Mouse (Mus musculus) macrophage (primary cell): ENCODE measurements around the gene Tmem209. TPM values are rescaled to one million over a fixed set of nuclear protein-coding genes. Genes with fewer than 3 reads are reported as not detected.

Experiments
- H3K27ac ChIP-seq: fragments of 350-480 bp; formaldehyde crosslinking; 2 replicates; pipeline ENCODE4 v1.9.0; 2021
- H3K36me3 ChIP-seq: fragments of 350-480 bp; formaldehyde crosslinking; 2 replicates; pipeline ENCODE4 v1.9.0; 2021; ENCODE audit errors: inconsistent target
- H3K4me3 ChIP-seq: fragments of 350-480 bp; formaldehyde crosslinking; 2 replicates; pipeline ENCODE4 v1.9.0; 2021; ENCODE audit errors: inconsistent target
- H3K79me2 ChIP-seq: fragments of 350-480 bp; formaldehyde crosslinking; 2 replicates; pipeline ENCODE4 v1.9.0; 2021; ENCODE audit errors: inconsistent target
- WGBS: methylation state at CpG from one replicate; pipeline ENCODE4 v1.1.7; 2026; ENCODE audit warnings: inconsistent platforms; ENCODE audit not compliant: missing documents; 5-methylcytosine and 5-hydroxymethylcytosine counted together
- polyA plus RNA-seq: library from polyadenylated mRNA; stranded (reverse); fragments of 250-400 nt; gene quantifications from 3 replicates; pipeline ENCODE4 v1.2.4, GENCODE M21; 2018; ENCODE audit warnings: inconsistent platforms
- total RNA-seq, 78 experiments: library from RNA; depleted of rRNA; stranded (reverse); fragments of 250-400 nt; gene quantifications; 1 replicate in 9 of 78; 2 replicates in 24 of 78; 3 replicates in 43 of 78; 4 replicates in 2 of 78; pipeline ENCODE4 v1.2.4; 2018; ENCODE audit warnings: inconsistent platforms in 56 of 78

Gene Tmem209
- 10 to 100 TPM in 22 of 26 experiments, 1 to 10 TPM in 4; 5.4 to 60.0 (median 27.1) TPM for total RNA-seq (2018; cell fraction: chromatin; rRNA removed)
- 10 to 100 TPM; 12.1 to 36.9 (median 20.6) TPM for total RNA-seq (2018; cell fraction: cytosol; rRNA removed)
- 10 to 100 TPM in 22 of 26 experiments, 1 to 10 TPM in 4; 7.7 to 56.1 (median 31.0) TPM for total RNA-seq (2018; cell fraction: nucleus; rRNA removed)
- 16.3 to 23.2 TPM (median 16.4 TPM) in 3 replicates for polyA plus RNA-seq

DNA sequence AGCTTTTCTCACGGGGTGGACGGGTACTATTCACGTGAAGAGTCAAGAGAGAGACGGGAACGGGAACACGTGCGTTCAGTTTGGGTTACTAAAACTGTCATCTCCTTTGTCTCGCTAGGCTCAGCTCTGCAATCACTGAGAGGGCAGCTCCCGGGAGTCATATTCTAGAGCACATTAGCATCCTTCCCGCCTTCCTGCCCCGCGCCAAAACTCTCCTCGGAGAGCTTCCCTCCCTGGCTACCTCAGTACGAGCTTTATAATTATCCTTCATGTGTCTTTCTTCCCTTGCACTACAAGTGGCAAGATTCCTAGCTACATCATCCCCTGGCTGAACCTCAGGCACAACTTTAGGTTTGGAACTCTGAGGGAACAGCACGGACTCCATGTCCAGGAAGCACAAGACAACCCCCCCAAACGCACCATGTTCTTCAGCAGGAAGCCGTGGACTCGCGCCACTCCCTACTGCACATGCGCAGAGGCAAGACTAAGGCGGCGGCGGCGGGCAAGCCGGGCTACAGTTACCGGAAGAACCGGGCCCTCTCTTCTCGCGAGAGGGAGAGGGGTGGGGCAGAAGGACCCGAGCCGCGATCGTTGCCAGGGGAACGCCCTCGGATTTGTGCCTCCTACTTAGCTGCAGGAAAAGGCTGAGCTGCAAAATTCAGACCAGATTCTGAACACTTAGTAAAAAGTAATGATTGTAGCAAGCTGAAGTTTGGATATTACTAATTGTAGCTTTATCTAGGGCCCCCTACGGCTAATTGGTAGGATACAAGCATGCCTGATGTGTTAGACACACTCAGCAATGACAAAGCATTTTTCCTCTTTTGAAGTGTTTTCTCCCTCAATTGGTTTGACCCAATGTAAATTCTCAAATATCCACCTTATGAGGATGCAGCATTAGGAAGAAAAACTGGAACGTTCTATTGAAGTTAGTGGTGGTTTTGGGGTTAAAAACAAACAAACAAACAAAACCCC lies at the start of gene Tmem209, which contains the start of gene Ssmem1:
Tmem209 (minus strand) TSS at position 519 of the 975 bp plus-strand sequence.
Ssmem1 (plus strand) TSS at position 585 of the 975 bp plus-strand sequence.
- Histone ChIP-seq H3K4me3 (peak within 1 kb of the TSS; percentile 96), H3K36me3 (peaks cover 16% of the 10 kb centered on the region; the same call in 1 of the 2 replicates), H3K27ac (peak within 1 kb of the TSS; percentile 90), H3K79me2 (no peaks in the 10 kb centered on the region)
- WGBS = under 1% methylated on average over 37 of the region's 37 CpGs

DNA sequence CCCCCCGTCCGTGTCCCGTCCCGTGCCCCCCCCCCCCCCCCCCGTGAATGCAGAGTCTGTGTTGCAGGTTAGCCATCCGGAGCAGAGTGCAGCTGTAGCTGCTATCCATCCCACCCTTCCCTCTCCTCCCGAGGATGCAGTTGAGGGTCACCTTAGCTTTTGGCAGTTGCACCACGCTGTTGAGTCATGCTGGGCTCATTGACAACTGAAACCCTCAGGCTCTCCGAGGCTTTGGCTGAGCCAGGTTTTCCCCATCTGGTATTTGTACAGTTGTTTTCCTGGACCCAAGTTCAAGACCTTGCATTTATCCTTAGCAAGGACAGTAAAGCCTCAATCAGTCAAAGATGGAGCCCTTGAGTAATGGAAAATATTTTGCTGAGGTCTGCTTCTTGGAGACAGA lies 46.5 kb upstream of the Tmem209 start:
- Histone ChIP-seq H3K36me3 (no peaks in the 10 kb centered on the region), H3K79me2 (no peaks in the 10 kb centered on the region), H3K27ac (no peak overlapping the region), H3K4me3 (no peak overlapping the region)
- WGBS = 23% methylated on average over 8 of the region's 9 CpGs

DNA sequence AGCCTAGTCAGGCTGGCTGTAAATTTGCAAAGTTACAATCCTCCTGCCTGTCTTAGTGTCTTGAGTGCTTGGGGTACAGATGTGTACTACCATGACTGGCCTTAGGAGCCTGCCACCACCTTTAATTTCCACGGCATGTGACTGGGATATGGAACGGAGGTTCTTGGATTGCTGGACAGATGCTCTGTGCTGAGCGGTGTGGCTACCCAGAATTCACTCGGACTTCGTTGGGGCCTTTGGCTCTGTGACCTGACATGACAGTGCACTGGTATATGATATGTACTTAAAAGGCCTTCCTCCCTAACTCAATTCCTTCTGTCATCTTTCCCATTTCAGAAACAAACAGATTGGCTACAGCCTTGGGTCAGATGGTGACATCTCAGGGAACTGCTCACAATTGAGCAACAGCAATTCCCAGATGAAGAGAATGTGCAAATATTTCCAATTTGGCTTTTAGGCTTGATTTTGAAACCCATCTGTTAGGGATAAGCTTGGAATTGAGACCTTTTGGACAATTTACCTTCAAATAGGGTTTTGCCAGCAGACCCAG lies 45.1 kb upstream of the Tmem209 start:
- 98% methylated on average over 5 of the region's 5 CpGs for WGBS
- Histone ChIP-seq H3K27ac (no peak overlapping the region), H3K79me2 (no peaks in the 10 kb centered on the region), H3K4me3 (no peak overlapping the region), H3K36me3 (no peaks in the 10 kb centered on the region)

DNA sequence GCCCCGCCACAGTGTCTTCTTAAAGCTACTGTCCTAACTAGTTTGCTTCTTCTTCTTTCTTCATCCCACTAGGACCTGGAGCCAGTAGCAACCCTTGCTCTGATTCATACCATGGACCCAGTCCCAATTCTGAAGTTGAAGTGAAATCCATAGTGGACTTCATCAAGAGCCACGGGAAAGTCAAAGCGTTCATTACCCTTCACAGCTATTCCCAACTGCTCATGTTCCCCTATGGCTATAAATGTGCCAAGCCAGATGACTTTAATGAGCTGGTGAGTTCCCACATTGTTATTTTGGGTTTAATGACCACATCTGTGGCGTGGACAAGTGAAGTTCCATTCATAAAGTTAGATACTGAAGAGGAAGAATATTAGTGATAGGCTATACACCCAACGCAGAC lies 44.5 kb upstream of the Tmem209 start:
- 84% methylated on average over 5 of the region's 5 CpGs for WGBS

DNA sequence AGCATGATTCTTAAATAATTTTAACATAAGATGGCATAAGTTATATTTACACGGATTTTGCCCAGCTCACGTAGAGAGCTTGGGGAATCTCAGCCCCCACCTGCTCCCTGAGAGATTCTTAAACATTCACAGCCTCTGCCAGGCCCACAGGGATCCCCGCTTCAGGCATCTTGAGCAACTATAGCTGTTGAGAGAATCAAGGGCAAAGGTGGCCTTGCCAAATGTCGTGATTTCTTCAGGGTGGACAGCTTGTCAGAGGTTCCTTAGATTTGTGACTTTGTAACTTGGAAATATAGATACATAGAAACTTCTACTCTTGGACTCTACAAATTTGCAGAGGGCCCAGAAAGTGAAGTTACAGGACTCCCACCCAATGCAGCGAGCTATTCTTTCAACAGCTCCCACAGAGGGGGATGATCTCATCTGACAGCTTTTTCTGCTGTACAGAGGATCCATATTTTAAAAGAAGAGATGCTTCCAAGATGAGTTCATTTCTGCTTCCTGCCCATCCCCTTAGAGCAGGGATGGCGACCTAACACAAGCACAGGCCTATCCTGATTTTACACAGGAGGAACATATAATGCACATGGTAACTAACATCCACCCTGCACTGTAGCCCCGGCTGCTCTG lies 43.9 kb upstream of the Tmem209 start:
- H3K27ac ChIP-seq = no peak overlapping the region
- H3K79me2 ChIP-seq = no peaks in the 10 kb centered on the region
- WGBS = 93% methylated on average over 7 of the region's 7 CpGs

More for the DNA sequence above, 44.5 kb upstream of the Tmem209 start:
- Histone ChIP-seq H3K36me3 (no peaks in the 10 kb centered on the region), H3K4me3 (no peak overlapping the region), H3K27ac (no peak overlapping the region), H3K79me2 (no peaks in the 10 kb centered on the region)

DNA sequence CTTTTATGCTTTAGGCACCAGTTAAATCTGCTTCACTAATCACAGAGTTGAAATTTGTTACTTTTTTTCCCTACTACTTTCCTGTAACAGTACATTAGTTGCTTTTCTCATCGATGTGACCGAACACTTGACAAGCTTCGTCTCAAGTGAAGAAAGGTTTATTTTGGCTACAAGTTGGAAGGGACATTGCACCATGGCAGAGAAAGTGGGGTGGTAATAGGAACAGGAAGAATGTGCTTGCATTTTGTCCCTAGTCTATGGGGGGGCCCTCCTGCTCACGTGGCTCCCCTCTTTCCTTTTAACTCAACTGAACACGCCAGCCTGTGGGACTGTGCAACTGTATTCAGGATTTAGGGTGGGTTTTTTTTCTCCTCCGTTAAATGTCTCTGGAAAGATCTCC lies 43.0 kb upstream of the Tmem209 start:
- WGBS = 21% methylated on average over 6 of the region's 6 CpGs
- no peak overlapping the region for H3K27ac ChIP-seq
- no peak overlapping the region for H3K4me3 ChIP-seq
- H3K79me2 ChIP-seq = no peaks in the 10 kb centered on the region
- no peaks in the 10 kb centered on the region for H3K36me3 ChIP-seq

More for the DNA sequence above, 43.9 kb upstream of the Tmem209 start:
- H3K36me3 ChIP-seq = no peaks in the 10 kb centered on the region
- H3K4me3 ChIP-seq = no peak overlapping the region

DNA sequence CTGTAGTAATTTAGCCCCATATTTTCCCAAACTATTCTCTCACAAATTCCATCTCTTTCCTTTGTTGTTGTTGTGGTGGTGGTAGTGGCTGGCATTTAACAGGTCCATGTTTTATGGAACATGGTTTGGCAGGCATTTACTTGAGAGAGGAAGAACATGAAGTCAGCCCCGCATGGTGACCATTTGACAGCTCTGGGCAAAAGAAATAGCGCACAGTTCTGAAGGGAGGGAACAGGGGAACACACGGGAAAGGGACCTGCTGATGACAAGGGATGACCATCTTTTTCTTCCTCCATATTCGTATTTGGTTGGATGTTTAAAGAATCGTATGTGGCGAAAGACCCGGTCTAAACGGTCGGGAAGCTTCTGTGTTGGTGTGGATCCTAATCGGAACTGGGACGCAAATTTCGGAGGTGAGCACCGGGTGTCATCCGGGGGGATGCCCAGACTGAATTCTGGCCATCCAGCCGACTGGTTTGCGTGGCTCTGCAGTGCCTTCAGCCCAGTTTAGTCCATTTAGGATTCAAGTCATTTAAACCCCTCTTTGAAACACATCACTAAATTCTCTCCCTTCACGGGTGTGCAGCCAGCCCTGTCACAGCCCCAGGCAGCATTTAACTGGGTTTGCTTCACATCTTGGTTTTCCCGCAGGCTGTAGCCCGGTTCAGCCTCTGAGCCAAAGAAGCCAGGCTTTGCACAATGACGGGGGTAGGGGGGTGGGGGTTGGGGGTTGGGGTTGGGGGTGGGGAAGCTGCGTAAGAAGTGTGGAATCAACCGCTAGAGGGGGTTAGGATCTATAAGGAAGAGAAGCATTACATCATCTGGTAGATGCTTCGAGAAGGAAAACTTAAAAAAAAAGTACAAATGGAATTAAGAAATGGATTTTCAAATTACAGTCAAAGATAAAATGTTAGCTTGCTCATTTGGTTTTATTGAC lies 42.3 kb upstream of the Tmem209 start:
- Histone ChIP-seq H3K36me3 (no peaks in the 10 kb centered on the region), H3K27ac (no peak overlapping the region), H3K4me3 (no peak overlapping the region), H3K79me2 (no peaks in the 10 kb centered on the region)
- WGBS = 40% methylated on average over 22 of the region's 23 CpGs

DNA sequence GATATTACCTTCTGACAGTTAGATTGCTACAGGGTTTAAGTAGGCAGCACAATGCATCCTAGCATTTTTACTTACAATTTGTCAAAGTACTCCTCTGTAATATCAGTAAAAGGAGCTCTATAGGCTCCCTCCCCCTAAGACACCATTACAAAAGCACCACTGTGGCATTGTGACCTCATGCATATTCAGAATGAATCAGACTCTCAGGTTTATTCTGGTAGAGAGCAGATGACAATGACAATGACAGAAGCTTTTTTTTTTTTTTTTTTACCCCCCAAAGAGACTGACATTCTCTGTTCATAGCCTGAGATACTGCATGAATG lies 41.6 kb upstream of the Tmem209 start:
- H3K79me2 ChIP-seq = no peaks in the 10 kb centered on the region

DNA sequence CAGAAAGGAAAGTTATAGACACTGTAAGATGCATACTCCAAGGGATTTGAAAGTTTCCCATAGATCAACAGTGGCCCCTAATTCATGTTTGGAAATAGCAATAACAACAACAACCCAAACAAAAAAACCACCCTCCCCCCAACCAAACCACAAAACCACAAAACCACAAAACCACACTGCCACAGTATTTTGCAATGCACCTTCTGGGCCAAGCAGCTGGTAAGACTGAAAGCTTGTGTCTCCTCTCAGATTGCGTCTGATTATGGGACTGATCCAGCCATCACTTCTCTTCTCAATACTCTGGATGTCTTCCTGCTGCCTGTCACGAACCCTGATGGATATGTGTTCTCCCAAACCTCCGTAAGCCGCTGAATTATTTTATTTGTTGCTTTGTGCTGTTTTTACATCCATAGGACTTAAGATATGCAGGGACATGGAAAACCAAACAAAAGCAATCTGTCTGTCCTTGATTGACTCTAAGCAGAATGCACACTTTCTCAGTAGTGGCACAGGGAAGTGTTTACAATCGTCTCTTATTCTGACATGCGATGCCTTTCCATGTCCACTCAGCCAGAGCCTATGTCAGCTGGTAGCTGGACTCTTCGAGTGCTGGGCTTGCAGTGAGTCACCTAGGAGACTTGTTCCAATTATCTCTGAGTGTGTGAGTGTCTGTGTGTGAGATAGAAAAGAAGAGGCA lies 41.1 kb upstream of the Tmem209 start:
- Histone ChIP-seq H3K4me3 (no peak overlapping the region), H3K79me2 (no peaks in the 10 kb centered on the region), H3K27ac (no peak overlapping the region), H3K36me3 (no peaks in the 10 kb centered on the region)
- whole genome bisulfite sequencing = 54% methylated on average over 7 of the region's 7 CpGs

More for the DNA sequence above, 41.6 kb upstream of the Tmem209 start:
- Histone ChIP-seq H3K27ac (no peak overlapping the region), H3K4me3 (no peak overlapping the region), H3K36me3 (no peaks in the 10 kb centered on the region)

DNA sequence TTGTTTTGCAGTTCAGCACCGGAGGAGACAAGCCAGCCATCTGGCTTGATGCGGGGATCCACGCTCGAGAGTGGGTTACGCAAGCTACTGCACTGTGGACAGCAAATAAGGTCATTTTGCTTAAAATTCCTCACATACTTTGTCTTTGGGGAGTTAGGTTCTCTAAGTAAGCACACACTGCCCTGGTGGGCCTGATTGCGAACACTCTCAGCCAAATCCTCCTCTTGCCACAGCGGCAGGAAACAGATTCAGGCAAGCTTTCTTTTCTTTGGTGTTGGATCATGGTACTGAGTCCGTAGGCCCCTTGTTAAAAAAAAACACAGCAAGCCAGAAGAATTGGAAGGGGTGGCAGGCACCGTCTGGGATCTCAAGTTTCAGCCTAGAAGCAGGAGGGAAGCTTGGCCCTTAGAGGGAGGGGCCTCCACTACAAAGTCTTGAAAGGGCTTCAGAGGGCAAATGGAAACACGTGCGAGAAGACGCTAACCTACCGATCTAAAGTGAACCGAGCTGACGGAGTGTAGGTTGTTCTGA lies 39.7 kb upstream of the Tmem209 start:
- Histone ChIP-seq H3K4me3 (no peak overlapping the region), H3K36me3 (no peaks in the 10 kb centered on the region), H3K27ac (no peak overlapping the region), H3K79me2 (no peaks in the 10 kb centered on the region)
- WGBS = 62% methylated on average over 15 of the region's 15 CpGs

DNA sequence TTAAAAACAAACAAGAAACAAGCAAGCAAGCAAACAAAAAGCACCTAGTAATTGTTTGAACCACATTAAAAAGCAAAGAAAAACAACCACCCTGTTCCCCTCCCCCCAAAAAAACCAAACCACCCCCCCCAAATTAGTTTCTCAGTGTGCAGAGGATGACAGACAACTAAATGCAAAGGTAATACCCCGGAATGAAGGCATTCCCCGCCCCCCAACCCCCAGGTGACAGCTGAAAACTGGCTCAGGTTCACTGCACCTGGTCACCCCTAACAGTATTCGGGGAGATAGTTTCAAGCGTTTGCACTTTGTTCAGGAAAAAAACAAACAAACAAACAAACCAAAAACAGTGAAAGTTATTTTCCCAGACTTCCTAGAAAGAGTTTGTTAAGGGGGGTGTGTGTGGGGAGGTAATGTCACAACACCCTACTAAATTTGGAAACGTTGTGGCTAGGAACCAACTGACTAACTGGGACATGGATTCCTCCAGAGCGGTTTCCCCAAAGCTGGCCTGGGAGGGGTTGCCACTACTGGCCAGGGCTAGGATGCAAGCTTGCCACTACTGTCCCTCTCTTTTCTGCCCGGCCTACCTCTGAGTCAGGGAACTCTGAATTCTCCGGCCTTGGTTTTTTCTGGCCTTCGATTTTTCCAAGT lies 38.2 kb upstream of the Tmem209 start:
- WGBS = 36% methylated on average over 9 of the region's 9 CpGs
- H3K79me2 ChIP-seq = no peaks in the 10 kb centered on the region
- H3K36me3 ChIP-seq = no peaks in the 10 kb centered on the region
- no peak overlapping the region for H3K4me3 ChIP-seq
- H3K27ac ChIP-seq = no peak overlapping the region

DNA sequence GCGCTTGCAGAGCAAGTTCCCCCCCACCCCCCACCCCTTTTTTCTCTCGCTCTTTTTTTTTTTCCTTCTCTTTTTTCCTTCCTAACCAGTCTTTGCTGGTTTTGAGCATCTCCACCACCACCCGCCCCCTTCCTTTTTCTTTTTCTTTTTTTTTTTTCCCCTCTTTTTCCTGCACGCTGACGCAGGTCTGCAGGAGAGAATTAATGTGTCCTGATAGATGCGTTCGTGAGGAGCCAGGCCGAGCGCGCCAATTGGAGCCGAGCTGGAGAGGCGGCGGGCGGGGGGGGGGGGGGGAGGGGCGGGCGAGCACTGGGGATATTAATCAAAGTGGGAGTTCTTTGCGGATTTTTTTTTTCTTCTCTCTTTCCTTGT lies 37.7 kb upstream of the Tmem209 start:
- Histone ChIP-seq H3K36me3 (no peaks in the 10 kb centered on the region), H3K27ac (no peak overlapping the region), H3K4me3 (peak overlapping the region; percentile 19), H3K79me2 (no peaks in the 10 kb centered on the region)
- 0% methylated on average over 1 of the region's 17 CpGs for WGBS
